Mouse (Mus musculus): ENCODE measurements around the gene Kif14.

Kif14 gene

GRCm38 (mm10) chr1:136466143-136466811 lies at the start of gene Kif14:
Kif14 (plus strand) TSS chr1:136466343.
- peak; percentile 98 for DNase-seq

DNA sequence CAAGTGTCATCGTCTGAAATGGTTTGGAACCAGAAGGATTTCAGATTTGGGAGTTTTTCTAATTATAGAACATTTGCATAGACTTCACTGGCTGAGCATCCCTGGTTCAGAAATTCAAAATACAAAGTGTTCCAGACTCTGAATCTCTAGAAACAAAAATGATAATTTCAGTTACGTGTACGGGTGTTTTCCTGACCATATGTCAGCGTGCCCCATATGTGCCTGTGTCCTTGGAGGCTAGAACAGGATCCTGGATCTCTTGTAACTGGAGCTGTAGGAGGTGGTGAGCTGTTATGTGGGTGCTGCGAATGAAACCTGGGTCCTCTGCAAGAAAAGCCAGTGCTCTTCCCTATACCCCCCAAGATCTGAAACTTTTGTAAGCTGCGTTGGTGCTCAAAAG lies 47.8 kb upstream of the Kif14 start:
- DNase-seq, result no peak

GRCm38 (mm10) chr1:136427166-136427969 lies 38.8 kb upstream of the Kif14 start:
- no peak for DNase-seq

- DNase-seq, result no peak
Measured at GRCm38 (mm10) chr1:136428981-136429380, 37.2 kb upstream of the Kif14 start.

DNA sequence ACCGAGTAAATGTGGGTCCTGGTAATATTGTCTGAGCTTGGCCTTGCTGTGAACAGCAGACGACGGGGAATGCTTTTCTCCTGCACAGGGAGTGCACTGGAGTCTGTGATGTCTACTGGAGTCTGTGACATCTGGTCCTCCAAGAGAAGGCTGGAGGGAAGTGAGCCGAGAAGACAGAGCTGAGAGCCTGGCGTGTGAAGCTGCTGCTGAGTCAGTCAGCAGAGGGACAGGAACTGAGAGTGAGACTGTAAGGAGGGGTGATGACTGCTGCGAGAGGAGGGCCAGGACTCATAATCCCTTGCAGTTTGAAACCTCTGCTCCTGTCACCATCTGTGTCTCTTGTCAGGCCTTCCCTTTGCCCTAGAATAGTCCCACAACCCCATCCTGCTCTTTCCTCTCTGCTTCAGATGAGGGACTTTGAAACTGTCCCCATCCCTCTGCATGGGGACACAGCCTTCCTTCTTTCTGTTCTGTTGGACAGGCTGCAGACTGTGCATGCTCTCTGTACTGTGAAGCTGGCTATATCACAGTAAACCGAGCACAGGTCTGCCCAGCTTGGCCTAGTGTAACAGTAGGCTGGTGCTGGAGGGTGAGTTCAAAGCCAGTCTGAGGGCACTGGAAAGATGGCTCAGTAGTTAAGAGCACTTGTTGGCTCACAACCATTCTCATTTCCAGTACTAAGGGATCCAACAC lies 35.9 kb upstream of the Kif14 start:
- no peak for DNase-seq

DNA sequence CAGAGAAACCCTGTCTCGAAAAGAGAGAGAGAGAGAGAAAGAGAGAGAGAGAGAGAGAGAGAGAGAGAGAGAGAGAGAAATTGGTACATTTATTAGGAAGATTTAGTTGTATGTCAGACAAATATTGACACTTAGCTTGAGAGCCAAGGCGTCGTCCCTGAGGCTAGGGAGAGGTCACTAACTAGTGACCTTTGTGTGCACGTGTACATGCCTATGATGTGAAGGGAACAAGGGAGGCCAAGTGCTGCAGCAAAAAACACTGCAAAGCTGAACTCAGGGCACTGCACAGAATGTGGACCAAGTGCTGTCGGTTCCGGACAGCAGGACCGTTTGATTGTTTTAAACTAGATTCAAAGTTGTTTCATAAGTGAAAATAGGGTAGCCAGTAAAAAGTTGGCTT lies 25.4 kb upstream of the Kif14 start:
- no peak for DNase-seq

GRCm38 (mm10) chr1:136442809-136443208 lies 23.3 kb upstream of the Kif14 start:
- DNase-seq, result peak; percentile 36

- no peak for DNase-seq
Measured at GRCm38 (mm10) chr1:136444555-136445255, 21.4 kb upstream of the Kif14 start.

GRCm38 (mm10) chr1:136446933-136447332 lies 19.2 kb upstream of the Kif14 start:
- DNase-seq, result no peak

DNA sequence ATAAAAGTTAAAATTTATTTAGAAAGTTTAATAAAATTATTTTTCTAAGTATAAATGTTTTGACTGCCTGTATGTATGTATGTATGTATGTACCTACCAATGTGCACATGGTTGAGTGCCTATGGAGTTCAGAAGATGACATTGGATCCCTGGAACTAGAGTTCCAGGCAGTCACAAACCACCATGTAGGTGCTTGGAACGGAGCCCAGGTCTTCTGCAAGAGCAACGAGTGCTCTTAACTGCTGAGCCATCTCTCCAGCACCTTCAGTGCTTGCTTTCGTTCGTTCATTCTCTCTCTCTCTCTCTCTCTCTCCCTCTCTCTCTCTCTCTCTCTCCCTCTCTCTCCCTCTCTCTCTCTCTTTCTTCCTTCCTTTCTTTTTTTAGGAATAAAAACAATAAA lies 18.8 kb upstream of the Kif14 start:
- DNase-seq, result no peak

DNA sequence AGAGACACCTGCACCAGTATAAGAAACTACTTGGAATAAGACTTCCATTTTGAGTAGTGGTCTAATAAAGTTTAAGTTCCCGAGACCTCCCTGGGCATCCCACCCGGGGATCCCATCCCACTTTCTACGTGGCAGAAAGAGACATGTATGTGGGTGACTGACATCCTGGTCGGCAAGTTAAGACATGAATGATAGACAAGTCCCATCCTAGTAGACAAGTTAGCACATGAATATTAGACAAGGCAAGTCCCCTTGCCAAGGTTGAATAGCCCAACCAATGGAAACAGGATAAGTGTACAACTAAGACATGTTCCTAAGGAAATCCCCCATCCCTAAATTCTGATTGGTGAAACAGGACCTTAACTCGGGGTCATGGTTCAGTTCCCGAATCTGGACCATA lies 16.6 kb upstream of the Kif14 start:
- no peak for DNase-seq

DNA sequence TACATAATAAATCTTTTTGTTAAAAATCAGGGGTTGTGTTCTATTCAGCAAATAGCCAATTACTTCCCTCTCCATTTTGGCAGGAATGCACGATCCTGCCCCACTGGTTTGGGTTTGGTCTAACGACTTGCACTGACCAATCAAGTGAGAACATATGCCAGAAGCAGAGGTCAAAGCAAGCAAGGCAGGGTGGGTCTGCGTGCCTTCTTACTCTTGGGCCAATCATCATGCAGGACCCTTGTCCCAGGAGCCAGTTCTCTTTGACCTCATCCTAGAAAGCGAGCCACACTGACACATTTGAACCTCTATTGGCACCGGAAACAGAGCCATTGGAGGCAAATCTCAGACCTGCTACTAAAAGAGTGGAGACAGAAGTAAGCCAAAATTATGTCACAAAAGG lies 15.9 kb upstream of the Kif14 start:
- no peak for DNase-seq

DNA sequence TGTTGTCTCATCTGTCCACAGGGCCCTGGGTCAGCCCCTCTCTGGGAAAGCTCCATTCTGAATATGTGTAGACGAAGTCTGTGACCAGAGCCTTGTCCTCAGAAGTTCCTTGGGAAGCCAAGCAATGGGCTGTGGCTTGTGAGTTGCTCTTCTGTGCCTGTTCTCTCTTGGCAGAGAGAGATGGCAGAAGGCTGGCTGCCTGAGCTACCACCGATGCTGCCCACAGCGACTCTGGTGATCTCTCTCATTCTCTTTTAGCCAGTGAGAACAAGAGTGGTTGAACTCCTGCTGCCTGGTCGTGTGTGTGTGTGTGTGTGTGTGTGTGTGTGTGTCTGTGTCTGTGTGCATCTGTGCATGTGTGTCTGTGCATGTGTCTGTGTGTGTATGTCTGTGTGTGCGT lies 13.7 kb upstream of the Kif14 start:
- DNase-seq, result no peak

DNA sequence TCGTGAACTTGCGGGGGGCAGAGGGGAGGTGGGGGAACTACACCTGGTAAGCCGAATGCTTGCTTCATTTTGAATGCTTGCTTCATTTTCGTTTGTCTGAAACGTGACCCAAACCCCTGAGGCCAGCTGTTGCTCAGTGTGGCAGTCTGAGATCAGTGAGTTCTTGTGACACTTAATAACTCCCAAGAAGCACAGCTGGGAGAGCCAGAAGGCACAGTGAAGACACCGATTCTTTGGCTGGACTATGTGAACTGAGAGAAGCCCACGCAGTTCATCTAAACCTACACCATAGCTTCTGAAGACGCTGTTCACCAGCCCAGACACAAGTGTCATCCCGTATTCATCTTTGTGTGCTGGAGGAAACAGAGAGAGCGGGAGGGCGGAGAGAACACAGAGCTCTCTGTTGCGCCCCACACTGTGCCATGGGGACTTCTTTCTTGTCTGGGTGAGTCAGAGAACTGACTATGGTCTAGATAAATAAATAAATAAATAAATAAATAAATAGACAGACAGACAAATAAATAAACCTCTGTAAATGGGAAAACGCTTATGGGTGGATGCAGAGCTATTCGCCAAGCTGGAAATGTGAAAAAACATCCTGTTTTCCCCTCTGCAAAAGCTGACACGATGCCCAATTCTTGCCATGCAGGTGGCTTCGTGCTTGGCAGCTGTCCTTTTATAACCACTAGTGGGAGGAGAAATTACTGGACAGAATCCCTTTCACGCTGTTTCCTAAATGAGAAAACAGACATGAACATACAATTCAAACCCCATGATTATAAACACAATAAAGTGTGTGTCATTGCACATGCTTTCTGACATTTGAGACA lies 10.2 kb upstream of the Kif14 start:
- no peak for DNase-seq

GRCm38 (mm10) chr1:136456741-136457140 lies 9.4 kb upstream of the Kif14 start:
- DNase-seq, result no peak

GRCm38 (mm10) chr1:136457403-136457802 lies 8.7 kb upstream of the Kif14 start:
- no peak for DNase-seq

GRCm38 (mm10) chr1:136458691-136459245 lies 7.4 kb upstream of the Kif14 start:
- DNase-seq, result no peak

- no peak for DNase-seq
Measured at GRCm38 (mm10) chr1:136462443-136462842, 3.7 kb upstream of the Kif14 start.

DNA sequence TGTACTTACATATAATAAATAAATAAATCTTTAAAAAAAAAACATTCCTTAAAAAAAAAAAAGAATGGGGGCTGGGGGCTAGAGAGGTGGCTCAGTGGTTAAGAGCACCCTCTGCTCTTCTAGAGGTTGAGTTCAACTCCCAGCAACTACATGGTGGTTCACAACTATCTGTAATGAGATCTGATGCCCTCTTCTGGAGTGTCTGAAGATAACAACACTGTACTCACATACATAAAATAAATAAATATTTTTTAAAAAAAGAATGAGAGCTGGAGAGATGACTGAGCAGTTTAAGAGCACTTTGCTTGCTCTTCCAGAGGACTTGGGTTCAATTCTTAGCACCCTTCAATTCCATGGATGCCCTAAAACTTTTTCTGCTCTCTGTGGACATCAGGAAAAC lies 975 bp upstream of the Kif14 start:
- no peak for DNase-seq

GRCm38 (mm10) chr1:136469408-136469807 lies 3.3 kb downstream of the Kif14 start:
- no peak for DNase-seq

- no peak for DNase-seq
Measured at GRCm38 (mm10) chr1:136470471-136470870, 4.3 kb downstream of the Kif14 start.

DNA sequence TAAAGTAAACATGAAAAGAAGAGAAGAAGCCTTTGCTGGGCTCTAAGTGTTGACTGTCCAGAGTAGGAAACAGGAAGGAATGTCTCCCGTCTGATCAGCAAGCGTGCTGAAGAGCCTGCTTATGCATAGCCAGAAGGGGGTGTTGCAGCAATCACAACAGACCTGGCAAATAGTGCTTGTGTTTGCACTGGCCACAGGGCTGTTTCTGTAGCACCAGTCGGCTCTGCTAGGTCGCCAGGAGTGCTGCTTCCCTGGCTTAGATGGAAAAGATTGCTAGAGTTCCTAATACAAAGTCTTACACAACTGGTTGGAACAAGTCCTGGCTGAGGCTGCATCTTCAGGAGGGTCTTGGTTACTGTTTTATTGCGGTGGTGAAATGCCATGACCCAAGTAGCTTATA lies 25.5 kb downstream of the Kif14 start:
- DNase-seq, result peak; percentile 36

Measured in lung, postnatal 36 days (tissue).